9 mouse cellular contexts compared by ENCODE assay signal in the genomic region with DNA sequence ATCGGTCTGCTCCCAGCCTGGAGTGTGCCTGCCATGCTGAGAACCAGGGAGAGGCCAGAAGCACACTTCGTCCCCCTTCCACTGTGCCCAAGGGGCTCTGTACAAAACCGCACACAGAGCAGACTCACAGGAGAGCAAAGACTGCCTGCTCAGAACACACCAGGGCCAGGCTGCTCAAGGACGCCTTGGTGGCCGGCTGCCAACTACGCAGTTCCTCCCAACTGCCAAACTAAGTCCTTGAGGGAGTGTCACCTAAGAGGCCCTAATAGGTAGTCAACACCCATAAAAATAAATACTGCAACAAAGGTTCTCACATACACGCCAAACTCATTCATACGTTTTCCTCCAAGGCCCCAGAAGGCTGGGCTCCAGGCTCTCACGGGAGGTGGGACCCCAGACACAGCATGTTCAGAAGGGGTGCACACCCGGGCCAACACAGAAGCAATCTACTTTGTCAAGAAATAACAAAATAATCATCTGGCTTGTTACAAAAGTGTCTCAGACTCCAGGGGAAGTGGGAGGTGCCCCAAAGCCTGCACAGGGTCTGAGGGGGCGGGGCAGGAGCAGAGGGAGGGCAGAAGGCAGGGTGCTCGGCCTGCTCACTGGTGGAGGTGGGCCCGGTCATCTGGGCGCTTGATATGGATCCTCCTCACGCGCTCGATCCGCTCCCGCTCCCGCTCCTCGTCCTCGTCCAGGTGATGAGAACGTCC. TPM values are rescaled to one million over a fixed set of nuclear protein-coding genes. Genes with fewer than 3 reads are reported as not detected.
DNase-seq lines count a peak whose midpoint lies in the region; ATAC-seq and TF ChIP-seq lines count a peak whose summit lies in the region.
"Had no signal": no experiment of that assay in that cellular context is flagged by ENCODE, and none has a peak within 500 bp of the region (broad histone marks: within the 10 kb centered on the region; RNA-seq: fewer than 3 reads in every experiment).

No protein-coding gene starts in this region.

- peak; percentile 47 for DNase-seq in kidney, adult 18-20 months
- DNase-seq in adrenal gland, postnatal 25 days = peak; percentile 68
- DNase-seq in cerebellum, adult 8-10 months = no peak
- DNase-seq in Muller cell, postnatal 12 days (ENCODE audit: inconsistent ontology term) = no peak
- no peak for DNase-seq in thymus, postnatal 25 days
- DNase-seq: spleen, adult 18-20 months had no signal

- H3K4me2 ChIP-seq in kidney, embryonic 14.5 days (replicated peaks; ENCODE audit: low read depth, low read length) = no peak overlapping the region
- peak overlapping the region; percentile 28 for H3K4me2 ChIP-seq in intestine, postnatal 0 days (replicated peaks; ENCODE audit: low read depth)

- H3K27ac ChIP-seq in kidney, embryonic 14.5 days (ENCODE audit: low read depth, low read length) = no peak overlapping the region; the same call in 1 of the 2 replicates
- H3K27ac ChIP-seq in intestine, postnatal 0 days (ENCODE audit: low read depth, low read length) = peak overlapping the region; percentile 83

- H3K36me3 ChIP-seq in kidney, embryonic 14.5 days (ENCODE audit: control insufficient read depth, insufficient read depth, low read length) = peaks cover 90% of the 10 kb centered on the region
- H3K36me3 ChIP-seq in intestine, postnatal 0 days (ENCODE audit: control insufficient read depth, insufficient read depth) = peaks cover 89% of the 10 kb centered on the region

- no peaks in the 10 kb centered on the region for H3K9me3 ChIP-seq in kidney, embryonic 14.5 days (ENCODE audit: control insufficient read depth, low read length)
- no peaks in the 10 kb centered on the region for H3K9me3 ChIP-seq in intestine, postnatal 0 days (ENCODE audit: control insufficient read depth)

- no peak overlapping the region for H3K4me3 ChIP-seq in kidney, embryonic 14.5 days (ENCODE audit: low read length)
- H3K4me3 ChIP-seq in intestine, postnatal 0 days (ENCODE audit: low read depth, low read length) = no peak overlapping the region

- peaks cover 12% of the 10 kb centered on the region; the same call in 1 of the 2 replicates for H3K4me1 ChIP-seq in kidney, embryonic 14.5 days (ENCODE audit: control insufficient read depth, insufficient read depth, low read length)
- peaks cover 25% of the 10 kb centered on the region; the same call in 1 of the 2 replicates for H3K4me1 ChIP-seq in intestine, postnatal 0 days (replicated peaks; ENCODE audit: control insufficient read depth, insufficient read depth, low read length)

- no peak for TF ChIP-seq CTCF in intestine, postnatal 0 days (IDR thresholded peaks at IDR 0.05; ENCODE audit: low read depth)

- ATAC-seq in kidney, embryonic 14.5 days (ENCODE audit: low FRiP score, low TSS enrichment) = no peak
- ATAC-seq in intestine, postnatal 0 days = peak; percentile 90
- ATAC-seq in megakaryocyte-erythroid progenitor cell, adult 5-6 weeks (replicated peaks; ENCODE audit: low FRiP score, low TSS enrichment, poor library complexity, severe bottlenecking) = peak; percentile 74

- WGBS in kidney, embryonic 14.5 days = 85% methylated on average over 23 of the region's 23 CpGs
- 13% methylated on average over 23 of the region's 23 CpGs for WGBS in intestine, postnatal 0 days

- H3K27me3 ChIP-seq in kidney, embryonic 14.5 days (ENCODE audit: control insufficient read depth, insufficient read depth, low read length) = no peaks in the 10 kb centered on the region
- H3K27me3 ChIP-seq in intestine, postnatal 0 days (replicated peaks; ENCODE audit: control insufficient read depth, insufficient read depth, low read length) = no peaks in the 10 kb centered on the region

- no peak overlapping the region for H3K9ac ChIP-seq in kidney, embryonic 14.5 days (ENCODE audit: low read depth, low read length)
- H3K9ac ChIP-seq in intestine, postnatal 0 days (ENCODE audit: low read depth, low read length) = no peak overlapping the region

RNA-seq across cellular contexts. Expression of gene Kctd10, which starts 15.1 kb away (rescaled TPM):
- 50.7 and 86.2 TPM in 2 replicates for polyA plus RNA-seq in kidney, embryonic 14.5 days (2014; fragmentation: Nextera tagmentation; extraction: Ambion mirVana)
- 53.3 and 58.5 TPM in 2 replicates for total RNA-seq in adrenal gland, postnatal 25 days (2021)
- polyA plus RNA-seq in intestine, postnatal 0 days (2015; fragmentation: Nextera tagmentation; extraction: Ambion mirVana) = 112 and 118 TPM in 2 replicates
- 33.3 and 36.1 TPM in 2 replicates for total RNA-seq in megakaryocyte-erythroid progenitor cell, adult 5-6 weeks (2014; fragmentation: Nextera tagmentation)
- 38.8 and 45.1 TPM in 2 replicates for total RNA-seq in megakaryocyte-erythroid progenitor cell, adult 5-6 weeks (2017)

RNA-seq across cellular contexts. Expression of gene Ube3b, which starts 15.2 kb away (rescaled TPM):
- polyA plus RNA-seq in kidney, embryonic 14.5 days (2014; fragmentation: Nextera tagmentation; extraction: Ambion mirVana) = 30.5 and 55.2 TPM in 2 replicates
- total RNA-seq in adrenal gland, postnatal 25 days (2021) = 68.2 and 75.7 TPM in 2 replicates
- 23.0 and 24.8 TPM in 2 replicates for polyA plus RNA-seq in intestine, postnatal 0 days (2015; fragmentation: Nextera tagmentation; extraction: Ambion mirVana)
- 39.5 and 50.3 TPM in 2 replicates for total RNA-seq in megakaryocyte-erythroid progenitor cell, adult 5-6 weeks (2014; fragmentation: Nextera tagmentation)
- 16.6 and 17.3 TPM in 2 replicates for total RNA-seq in megakaryocyte-erythroid progenitor cell, adult 5-6 weeks (2017)

Comparison
In these comparisons a context has a peak if more than half of its experiments do, and no peak if none do; other contexts are left out.
1. DNase-seq: peak in kidney, adult 18-20 months (single experiment) and adrenal gland, postnatal 25 days (single experiment); none in cerebellum, adult 8-10 months (single experiment), Muller cell, postnatal 12 days (single experiment) and thymus, postnatal 25 days (single experiment).